Mouse (Mus musculus) liver, adult 2 months (tissue): ENCODE measurements around the gene Nfic.

Source experiments
- CTCF ChIP-seq: fragments of 200-500 bp; IDR thresholded peaks from 2 replicates; pipeline ENCODE4 v1.5.1; 2011; ENCODE audit warnings: low read depth, low read length, control low read depth
- POLR2A ChIP-seq: fragments of 200-500 bp; IDR thresholded peaks from 2 replicates; pipeline ENCODE4 v1.6.1; 2011; ENCODE audit warnings: low read length, control low read depth; ENCODE audit not compliant: insufficient read depth; ENCODE audit errors: extremely low read depth

DNA sequence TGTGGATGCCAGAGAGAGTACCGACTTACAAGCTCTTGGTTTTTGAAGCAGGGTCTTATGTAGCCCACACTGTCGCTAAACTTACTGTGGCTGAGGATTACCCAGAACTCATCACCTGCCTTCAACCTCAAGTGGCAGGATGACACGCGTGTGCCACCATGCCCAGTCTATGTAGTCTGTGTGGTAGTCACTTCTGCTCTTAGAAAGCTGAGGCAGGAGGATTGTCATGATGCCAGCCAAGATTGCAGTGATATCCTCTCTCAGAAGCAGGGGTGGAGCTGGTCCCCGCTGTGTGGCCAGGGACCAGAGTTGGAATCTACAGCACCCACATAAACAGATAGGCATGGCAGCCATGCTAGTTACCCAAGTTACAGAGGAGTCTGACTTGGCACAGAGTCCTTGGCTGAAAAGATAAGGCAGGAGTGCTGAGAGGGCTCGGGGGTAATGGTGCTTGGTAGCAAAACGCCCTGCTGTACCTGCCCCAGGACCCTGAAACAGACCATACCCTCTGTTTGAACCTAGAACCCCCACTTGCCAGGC, 30.1 kb upstream of the Nfic start:
- TF ChIP-seq CTCF (no peak), POLR2A (no peak)
